Mouse (Mus musculus) embryonic fibroblast, embryonic 13.5 days (primary cell): ENCODE data around the gene Ceacam19. TPM values are rescaled to one million over a fixed set of nuclear protein-coding genes. Genes with fewer than 3 reads are reported as not detected.
A peak's percentile ranks its signal among the peaks of the same experiment; 100 is the strongest.
"Not testable (repeated sequence)": the region's sequence is repeated elsewhere in the genome, so short reads cannot be mapped to it uniquely, and the experiment has no call there.

Source experiments
- H3K27ac ChIP-seq: 2 replicates; pipeline ENCODE4 v1.5.1; 2012; ENCODE audit warnings: low read length, control low read depth, inconsistent platforms; ENCODE audit not compliant: insufficient read depth
- H3K4me1 ChIP-seq: 2 replicates; pipeline ENCODE4 v1.6.1; 2011; ENCODE audit warnings: low read length; ENCODE audit not compliant: control insufficient read depth, insufficient read depth
- H3K4me3 ChIP-seq: 2 replicates; pipeline ENCODE4 v1.5.1; 2011; ENCODE audit warnings: mild to moderate bottlenecking, control low read depth, low read length; ENCODE audit not compliant: insufficient read depth
- CTCF ChIP-seq: IDR thresholded peaks from 2 replicates; pipeline ENCODE4 v1.5.1; 2011; ENCODE audit warnings: mild to moderate bottlenecking, control low read depth, low read length, moderate library complexity, borderline replicate concordance; ENCODE audit not compliant: insufficient read depth
- POLR2A ChIP-seq: IDR thresholded peaks from 2 replicates; pipeline ENCODE4 v1.6.1; 2011; ENCODE audit warnings: low read depth, mild to moderate bottlenecking, control low read depth, low read length, moderate library complexity
- polyA plus RNA-seq: library from polyadenylated mRNA; stranded (reverse); fragments of >200 nt; gene quantifications from 2 replicates; pipeline ENCODE4 v1.2.4, GENCODE M21; 2011; ENCODE audit warnings: low read depth; ENCODE audit not compliant: missing spikeins, insufficient read length

Ceacam19 gene
- polyA plus RNA-seq: not detected in 2 replicates

DNA sequence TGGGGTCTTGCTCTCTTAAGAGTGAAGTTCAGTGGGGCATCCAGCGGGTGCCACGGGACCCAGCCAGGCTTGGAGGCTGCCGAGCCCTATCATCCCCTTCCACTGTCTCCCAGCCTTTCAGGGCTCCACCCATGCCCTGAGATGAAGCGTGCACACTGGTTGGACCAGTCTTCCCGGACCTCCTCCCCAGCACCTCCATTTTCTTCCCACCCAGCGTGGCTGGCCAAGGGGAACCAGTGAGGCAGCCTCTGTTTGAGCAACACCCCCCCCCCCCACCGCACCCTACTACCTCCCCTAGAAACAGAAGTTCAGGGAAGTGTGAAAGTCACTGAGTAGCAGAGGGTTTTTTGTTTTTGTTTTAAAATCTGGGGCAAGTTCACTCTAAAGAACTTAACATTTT is at the start of gene Ceacam19:
Gene Ceacam19, minus strand, starts transcription at position 117 of the 400 bp plus-strand sequence.
- TF ChIP-seq POLR2A (no peak), CTCF (no peak)
- no peaks in the 10 kb centered on the region for H3K4me1 ChIP-seq
- H3K4me3 ChIP-seq: no peak within 1 kb of the TSS
- H3K27ac ChIP-seq: no peak within 1 kb of the TSS

DNA sequence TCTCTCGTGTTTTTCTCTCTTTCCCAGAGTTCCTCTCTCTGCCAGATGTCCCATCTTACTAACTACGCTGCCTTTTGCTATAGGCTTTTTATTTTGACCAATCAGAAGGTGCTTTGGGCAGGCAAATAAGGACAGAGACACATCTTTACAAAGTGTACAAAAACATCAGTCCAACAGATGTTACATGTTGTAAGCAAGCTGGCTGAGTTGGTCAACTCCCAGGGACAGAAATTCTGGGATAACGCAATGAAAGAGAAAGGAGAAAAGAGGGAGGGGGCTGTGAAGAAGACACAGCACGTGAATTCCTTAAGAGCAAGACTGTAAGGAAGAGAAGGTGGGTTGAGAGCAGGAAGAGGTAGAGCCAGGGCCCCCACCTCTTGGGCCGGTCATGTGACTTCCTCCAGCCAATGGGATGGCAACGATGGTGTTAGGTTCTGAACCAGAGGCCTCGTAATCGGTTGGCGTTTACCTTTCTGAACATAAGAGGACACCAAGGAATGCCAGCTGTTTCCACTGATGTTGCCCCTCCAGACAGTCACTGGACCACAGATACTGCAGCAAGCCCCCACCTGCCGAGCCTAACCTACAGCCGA is 49.6 kb upstream of the Ceacam19 start:
- Histone ChIP-seq H3K27ac (no peak overlapping the region), H3K4me1 (peaks cover 6% of the 10 kb centered on the region; the same call in 1 of the 2 replicates), H3K4me3 (no peak overlapping the region)
- no peak for TF ChIP-seq CTCF
- TF ChIP-seq POLR2A: no peak

DNA sequence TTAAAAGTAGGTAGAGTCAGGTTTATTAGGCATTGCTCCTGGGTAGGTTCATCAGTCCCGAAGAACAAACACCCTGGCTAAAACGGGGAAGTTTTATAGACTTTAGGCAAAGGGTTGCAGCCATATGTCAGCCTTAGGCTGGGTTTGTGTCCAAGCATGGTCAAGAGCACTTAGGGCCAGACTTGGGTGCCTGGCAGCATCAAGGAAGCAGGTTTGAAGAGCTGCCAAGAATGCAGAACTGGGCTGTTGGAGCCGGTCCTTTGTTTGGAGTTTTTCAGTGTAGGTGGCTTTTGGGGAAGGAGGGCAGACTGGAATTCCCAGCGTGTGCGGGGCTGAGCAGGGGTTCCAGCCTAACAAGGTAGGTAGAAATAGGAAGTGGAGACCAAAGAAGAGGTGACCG is 48.2 kb upstream of the Ceacam19 start:
- TF ChIP-seq CTCF (no peak), POLR2A (no peak)
- H3K27ac ChIP-seq: no peak overlapping the region
- no peak overlapping the region for H3K4me3 ChIP-seq
- H3K4me1 ChIP-seq: peaks cover 9% of the 10 kb centered on the region; the same call in 1 of the 2 replicates

DNA sequence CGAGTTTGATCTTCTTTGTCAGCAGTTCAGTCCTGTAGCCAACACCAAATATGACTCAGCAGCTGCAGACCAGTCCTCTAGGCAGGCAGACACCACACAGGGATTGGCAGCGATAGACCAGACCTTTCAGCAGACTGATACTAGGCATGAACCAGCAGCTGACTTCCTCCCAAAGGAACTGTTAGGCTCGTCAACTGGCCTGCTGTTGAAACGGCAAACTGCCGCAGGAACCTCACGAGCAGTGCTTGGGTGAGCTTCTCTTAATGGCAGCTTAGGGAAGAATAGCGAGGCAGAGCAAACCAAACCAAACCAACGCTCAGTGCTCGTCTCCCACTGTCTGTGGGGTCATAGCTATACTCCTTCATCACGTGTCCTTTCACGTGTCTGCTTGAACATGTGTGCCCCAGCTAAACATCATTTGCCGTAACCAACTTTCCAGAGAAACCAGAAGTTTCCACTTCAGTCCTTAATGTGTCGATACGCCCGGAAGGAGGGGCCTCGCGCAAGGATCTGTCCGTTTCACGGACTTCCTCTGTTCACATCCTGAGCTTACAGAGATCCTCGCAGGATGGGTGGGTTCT is 47.5 kb upstream of the Ceacam19 start:
- no peak for TF ChIP-seq CTCF
- no peak for TF ChIP-seq POLR2A
- Histone ChIP-seq H3K4me1 (peaks cover 9% of the 10 kb centered on the region; the same call in 1 of the 2 replicates), H3K4me3 (no peak overlapping the region), H3K27ac (peak overlapping the region; percentile 2; the same call in 1 of the 2 replicates)

DNA sequence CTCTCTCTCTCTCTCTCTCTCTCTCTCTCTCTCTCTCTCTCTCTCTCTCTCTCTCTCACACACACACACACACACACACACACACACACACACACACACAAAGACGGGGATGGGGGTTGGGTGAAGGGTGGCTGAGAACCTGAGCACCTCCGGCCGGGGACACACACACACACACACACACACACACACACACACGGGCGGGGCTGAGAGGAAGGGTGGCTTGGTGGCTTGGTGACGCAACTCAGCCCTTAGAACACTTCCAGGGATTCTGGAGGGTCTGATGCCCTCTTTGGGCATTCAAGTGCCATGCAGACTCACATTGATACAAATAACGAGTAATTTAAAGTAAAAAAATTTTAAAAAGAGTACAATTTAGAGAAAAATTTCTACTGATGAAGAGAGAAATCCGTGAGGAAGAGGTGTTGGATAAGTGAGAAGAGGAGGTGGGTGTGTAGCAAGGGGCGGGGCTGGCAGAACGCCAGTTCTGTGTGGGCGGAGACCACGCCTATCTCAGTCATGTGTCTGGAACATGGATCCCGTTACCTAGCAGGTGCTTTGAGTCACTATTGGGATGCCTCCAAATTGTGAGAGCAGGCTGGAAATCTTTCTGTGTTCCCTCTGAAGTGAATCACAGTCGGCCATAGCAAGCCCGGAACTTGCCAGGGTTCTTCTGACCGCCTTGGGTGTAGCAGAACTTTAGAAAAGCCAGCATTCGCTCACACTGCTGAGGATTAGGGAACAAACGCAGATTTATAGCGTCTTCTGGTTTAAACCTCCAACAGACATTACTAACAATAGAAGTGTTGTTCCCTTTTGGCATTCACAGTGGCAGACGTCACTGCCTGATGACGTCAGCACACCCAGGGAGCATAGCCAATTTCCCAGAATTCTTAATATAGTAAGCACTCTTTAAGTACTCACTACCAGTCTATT is 45.4 kb upstream of the Ceacam19 start:
- Histone ChIP-seq H3K4me3 (no peak overlapping the region), H3K4me1 (peaks cover 12% of the 10 kb centered on the region), H3K27ac (peak overlapping the region; percentile 71)
- TF ChIP-seq POLR2A (no peak), CTCF (no peak)

DNA sequence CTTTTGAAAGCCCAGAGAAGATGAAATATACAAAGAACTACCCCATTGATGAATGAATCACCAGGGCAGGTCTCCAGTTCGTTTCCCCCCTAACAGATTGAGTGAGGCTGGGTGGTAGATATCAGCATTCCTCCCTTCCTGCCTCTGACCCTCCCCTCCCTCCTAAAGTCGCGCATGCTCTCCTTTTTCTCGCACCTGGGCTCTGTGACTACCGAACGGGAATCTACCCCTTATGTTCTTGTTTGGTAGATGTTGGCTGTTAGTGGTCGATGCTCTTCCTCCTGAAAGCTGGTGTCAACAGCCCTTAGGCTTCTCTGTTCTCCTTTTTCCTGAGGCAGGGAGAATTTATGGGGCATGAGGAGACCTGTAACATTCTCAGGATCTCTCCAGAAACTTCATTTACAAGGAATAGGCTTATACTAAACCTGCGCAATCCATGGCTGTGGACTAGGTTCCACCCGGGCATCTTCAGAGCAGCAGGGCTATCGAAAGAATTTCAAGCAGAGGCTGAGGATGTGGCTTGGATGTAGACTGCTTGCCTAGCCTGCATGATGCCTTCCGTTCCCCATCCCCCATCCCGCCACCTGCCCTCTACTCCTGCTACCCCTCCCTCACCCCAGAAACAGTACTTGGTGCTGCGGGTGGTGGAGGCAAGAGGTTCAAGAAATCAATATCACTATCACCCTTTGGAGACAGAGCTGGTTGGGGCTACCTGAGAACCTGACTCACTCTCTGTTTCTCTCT is 44.5 kb upstream of the Ceacam19 start:
- H3K27ac ChIP-seq: no peak overlapping the region
- TF ChIP-seq CTCF (no peak), POLR2A (no peak)
- peaks cover 12% of the 10 kb centered on the region for H3K4me1 ChIP-seq

DNA sequence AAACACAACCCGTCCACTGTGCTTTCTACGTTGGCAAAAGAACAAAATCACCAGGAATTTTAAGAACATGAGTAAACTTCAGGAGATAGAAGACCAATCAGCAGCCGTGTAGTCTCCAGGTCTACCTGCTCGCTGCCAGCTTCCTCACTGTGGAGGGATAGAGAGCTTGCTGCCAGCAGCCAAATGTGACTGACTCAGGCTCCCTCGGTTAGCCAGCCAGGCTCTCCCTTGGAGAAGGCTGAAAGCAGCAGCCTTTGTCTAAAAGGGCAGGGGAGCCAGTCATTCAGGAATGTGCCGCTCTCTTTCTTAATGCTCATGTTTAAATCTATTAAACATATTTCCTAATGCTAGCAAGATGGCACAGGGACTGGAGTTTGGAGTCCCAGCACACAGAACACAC is 42.7 kb upstream of the Ceacam19 start:
- H3K4me1 ChIP-seq: peaks cover 12% of the 10 kb centered on the region
- H3K4me3 ChIP-seq, H3K27ac ChIP-seq: not testable (repeated sequence)

More for the DNA sequence above, 44.5 kb upstream of the Ceacam19 start:
- no peak overlapping the region for H3K4me3 ChIP-seq

DNA sequence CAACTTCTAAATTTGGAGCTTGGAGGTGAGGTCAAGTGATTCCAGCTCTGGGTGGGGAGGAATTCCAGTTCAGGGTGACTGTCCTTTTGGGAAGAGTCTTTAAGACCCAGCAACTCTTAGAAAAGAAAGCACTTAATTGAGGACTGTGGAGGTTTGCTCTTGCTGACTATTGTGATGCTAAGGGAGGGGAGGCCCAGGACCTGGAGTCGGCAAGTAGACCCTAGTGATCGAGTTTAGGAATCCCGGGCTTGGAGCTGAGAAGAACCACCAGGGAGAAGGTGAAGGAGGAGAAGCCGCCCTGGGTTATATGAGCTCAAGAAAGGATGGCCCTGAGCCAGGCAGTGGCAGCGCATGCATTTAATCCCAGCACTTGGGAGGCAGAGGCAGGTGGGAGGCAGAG is 40.7 kb upstream of the Ceacam19 start:
- H3K4me1 ChIP-seq: peaks cover 8% of the 10 kb centered on the region; the same call in 1 of the 2 replicates
- no peak overlapping the region for H3K4me3 ChIP-seq
- TF ChIP-seq POLR2A: no peak
- TF ChIP-seq CTCF: no peak
- no peak overlapping the region; the same call in 1 of the 2 replicates for H3K27ac ChIP-seq

DNA sequence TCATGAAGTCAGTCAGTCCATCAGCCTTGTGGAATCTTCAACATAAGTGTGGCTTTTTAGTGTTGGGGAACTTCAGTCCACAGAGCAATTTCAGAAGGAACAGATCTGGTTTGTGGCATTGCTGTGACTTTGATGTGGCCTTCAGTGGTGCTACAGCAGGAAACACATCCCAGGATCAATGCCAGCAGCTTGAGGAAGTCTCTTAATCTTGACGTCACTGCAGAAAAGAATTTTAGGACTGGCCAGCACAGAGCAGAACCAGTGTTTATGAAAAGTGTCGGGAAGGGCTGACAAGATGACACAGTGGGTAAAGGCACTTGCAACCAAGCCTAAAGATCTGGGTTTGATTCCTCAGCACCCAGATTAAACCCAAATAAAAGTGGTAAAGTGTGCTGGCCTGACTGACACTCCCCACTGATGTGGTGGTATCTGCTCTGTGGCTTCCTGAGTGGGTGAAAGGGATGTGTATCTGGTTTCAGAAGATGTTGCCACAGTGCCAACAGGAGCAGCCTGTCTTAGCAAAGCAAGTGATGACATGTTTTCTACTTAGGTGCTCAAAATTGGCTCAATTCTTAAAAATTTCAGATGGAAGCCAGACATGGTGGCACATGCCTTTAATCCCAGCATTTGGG is 39.2 kb upstream of the Ceacam19 start:
- Histone ChIP-seq H3K4me3 (no peak overlapping the region), H3K4me1 (peaks cover 6% of the 10 kb centered on the region; the same call in 1 of the 2 replicates), H3K27ac (no peak overlapping the region)
- TF ChIP-seq CTCF (no peak), POLR2A (no peak)
